Mouse (Mus musculus) lung, adult 2 months (tissue): ENCODE results near the gene Hist1h1e.

ENCODE experiments used
- CTCF ChIP-seq: fragments of 200-500 bp; IDR thresholded peaks from 2 replicates; pipeline ENCODE4 v1.5.1; 2011; ENCODE audit warnings: mild to moderate bottlenecking, low read length, control low read depth; ENCODE audit not compliant: insufficient read depth
- POLR2A ChIP-seq: fragments of 200-500 bp; IDR thresholded peaks from 2 replicates; pipeline ENCODE4 v1.6.1; 2011; ENCODE audit warnings: low read depth, mild to moderate bottlenecking, control low read depth, low read length, borderline replicate concordance; ENCODE audit errors: extremely low read depth

DNA sequence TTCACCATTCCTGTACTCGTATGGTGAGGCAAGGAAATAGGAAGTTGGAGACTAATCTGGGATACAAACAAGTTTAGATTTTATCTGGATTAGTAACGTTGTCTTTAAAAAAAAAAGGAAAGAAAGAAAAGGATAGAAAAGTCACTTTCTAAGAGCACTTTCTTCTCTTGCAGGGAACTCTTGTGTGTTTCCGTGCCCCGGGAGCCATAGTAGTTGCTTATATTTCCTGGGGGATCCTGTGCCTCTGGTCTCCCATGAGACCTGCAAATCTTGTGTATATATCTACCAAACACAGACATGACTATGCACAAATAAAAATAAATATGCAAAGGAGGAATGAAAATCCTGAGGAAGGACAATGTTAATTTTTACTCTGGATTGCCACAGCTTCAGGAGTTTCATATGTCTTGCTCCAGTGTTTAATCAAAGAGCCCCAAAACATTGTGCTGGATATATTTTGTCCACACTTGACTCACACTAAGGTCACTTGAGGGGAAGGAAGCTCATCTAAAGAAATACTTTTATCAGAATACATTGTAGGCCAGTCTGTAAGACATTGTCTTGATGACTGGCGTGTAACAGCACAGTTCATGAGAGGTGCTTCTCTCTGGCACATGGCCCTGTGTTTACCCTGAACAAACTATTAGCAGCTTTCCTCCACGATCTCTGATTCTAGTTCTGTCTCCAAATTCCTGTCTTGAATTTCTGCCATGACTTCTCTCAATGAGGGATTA lies 45.3 kb downstream of the Hist1h1e start:
- TF ChIP-seq POLR2A (no peak), CTCF (no peak)
